Mouse (Mus musculus) heart, embryonic 14.5 days (tissue): ENCODE measurements around the gene Csrnp2. TPM values are rescaled to one million over a fixed set of nuclear protein-coding genes. Genes with fewer than 3 reads are reported as not detected.

Experiments
- ATAC-seq: fragments of 200-750 bp; cut with Nextera tagmentation; 2 replicates; pipeline ENCODE4 v1.8.0; 2017; ENCODE audit warnings: low read depth, moderate TSS enrichment; ENCODE audit not compliant: insufficient number of reproducible peaks, insufficient read depth, low FRiP score
- H3K27ac ChIP-seq, 2 experiments: fragments of 200-500 bp in 1 of 2; fragments of 300-500 bp in 1 of 2; sonication (generic) in 1 of 2; replicated peaks in 1 of 2; 2 replicates each; pipeline ENCODE4 v1.5.1; 2012 to 2014; ENCODE audit warnings: low read depth in 2 of 2, low read length in 2 of 2, control low read depth in 1 of 2, mild to moderate bottlenecking in 1 of 2, mixed read lengths in 1 of 2; ENCODE audit not compliant: control insufficient read depth in 1 of 2, insufficient read depth in 1 of 2
- H3K27me3 ChIP-seq: fragments of 300-500 bp; sonication (generic); 2 replicates; pipeline ENCODE4 v1.6.1; 2014; ENCODE audit warnings: mild to moderate bottlenecking, low read length, control low read depth; ENCODE audit not compliant: control insufficient read depth, insufficient read depth
- H3K36me3 ChIP-seq: fragments of 300-500 bp; sonication (generic); 2 replicates; pipeline ENCODE4 v1.6.1; 2014; ENCODE audit warnings: mild to moderate bottlenecking, control low read depth, low read length, mixed read lengths; ENCODE audit not compliant: control insufficient read depth, insufficient read depth
- H3K4me1 ChIP-seq, 2 experiments: fragments of 200-500 bp in 1 of 2; fragments of 300-500 bp in 1 of 2; sonication (generic) in 1 of 2; 2 replicates each; pipeline ENCODE4 v1.6.1; 2012 to 2014; ENCODE audit warnings: low read length in 2 of 2, control low read depth in 1 of 2, mixed read lengths in 1 of 2; ENCODE audit not compliant: control insufficient read depth in 2 of 2, insufficient read depth in 2 of 2
- H3K4me2 ChIP-seq: fragments of 300-500 bp; sonication (generic); 2 replicates; pipeline ENCODE4 v1.6.1; 2014; ENCODE audit warnings: mild to moderate bottlenecking, low read length
- H3K4me3 ChIP-seq, 2 experiments: fragments of 200-500 bp in 1 of 2; fragments of 300-500 bp in 1 of 2; sonication (generic) in 1 of 2; 2 replicates each; pipeline ENCODE4 v1.5.1; 2012 to 2014; ENCODE audit warnings: low read length in 2 of 2, mild to moderate bottlenecking in 2 of 2, control low read depth in 1 of 2, low read depth in 1 of 2, moderate library complexity in 1 of 2; ENCODE audit not compliant: control insufficient read depth in 1 of 2, insufficient read depth in 1 of 2
- H3K9ac ChIP-seq: fragments of 300-500 bp; sonication (generic); 2 replicates; pipeline ENCODE4 v1.6.1; 2014; ENCODE audit warnings: mild to moderate bottlenecking, low read length
- H3K9me3 ChIP-seq: fragments of 300-500 bp; sonication (generic); 2 replicates; pipeline ENCODE4 v1.6.1; 2016; ENCODE audit warnings: low read length, control low read depth; ENCODE audit not compliant: control insufficient read depth
- WGBS: fragments of 180-500 bp; shearing (Covaris S2); extraction: QIAGEN DNeasy Blood & Tissue Kit; methylation state at CpG from one replicate; pipeline ENCODE4 v1.1.7; 2014; 5-methylcytosine and 5-hydroxymethylcytosine counted together
- polyA plus RNA-seq: library from polyadenylated mRNA; unstranded; fragments of >200 nt; fragmentation: Nextera tagmentation; extraction: Ambion mirVana; gene quantifications from 2 replicates; pipeline ENCODE4 v1.2.1, GENCODE M21; 2014

Gene Csrnp2
- polyA plus RNA-seq, 1 experiment from 2014 or later, result 8.1 TPM

GRCm38 (mm10) chr15:100433234-100433633, 62.1 kb downstream of the Csrnp2 start:
- H3K4me3 ChIP-seq, result no peak overlapping the region
- no peak overlapping the region for H3K27ac ChIP-seq
- WGBS, result 57% methylated on average over 4 of the region's 4 CpGs
- H3K4me1 ChIP-seq, result peaks cover 4 to 7% of the 10 kb centered on the region in 2 experiments
- no peaks in the 10 kb centered on the region for H3K27me3 ChIP-seq
- H3K4me2 ChIP-seq, result no peak overlapping the region
- H3K9me3 ChIP-seq, result no peaks in the 10 kb centered on the region
- ATAC-seq, result no peak
- no peak overlapping the region for H3K9ac ChIP-seq
- H3K36me3 ChIP-seq, result no peaks in the 10 kb centered on the region

DNA sequence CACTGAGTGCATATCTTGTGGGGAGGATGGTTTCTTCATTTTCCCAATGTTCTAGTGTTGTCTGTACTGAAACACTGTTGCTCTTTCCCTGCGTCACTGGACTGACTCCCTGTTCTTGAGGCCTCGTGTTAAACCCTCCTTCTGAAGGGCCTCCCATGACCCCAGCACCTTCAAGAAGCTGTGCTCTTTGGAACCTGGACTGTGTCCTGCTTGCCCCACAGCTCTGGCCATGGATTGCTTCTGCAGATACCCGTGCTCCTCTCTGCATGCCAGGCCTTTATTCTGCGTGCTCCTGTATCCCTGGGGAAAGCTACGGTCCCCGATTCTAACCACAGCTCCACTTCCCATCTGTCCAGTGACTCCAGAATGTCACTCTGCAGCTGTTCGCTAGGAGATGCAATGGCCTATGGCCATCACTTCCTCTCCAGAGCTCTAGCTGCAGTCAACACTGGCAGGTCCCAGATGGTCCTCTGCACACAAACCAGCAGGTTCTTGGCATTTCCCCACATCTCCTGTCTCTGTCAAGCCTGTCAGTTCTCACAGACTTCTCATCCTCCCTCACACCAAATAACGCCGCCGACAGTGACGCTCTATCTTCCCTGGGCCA, 65.2 kb downstream of the Csrnp2 start:
- H3K9ac ChIP-seq, result no peak overlapping the region
- H3K9me3 ChIP-seq, result no peaks in the 10 kb centered on the region
- no peak for ATAC-seq
- H3K27ac ChIP-seq, result no peak overlapping the region
- 72% methylated on average over 11 of the region's 11 CpGs for WGBS
- no peaks in the 10 kb centered on the region for H3K36me3 ChIP-seq
- peaks cover 11% of the 10 kb centered on the region; the same call in 1 of the 2 replicates for H3K27me3 ChIP-seq
- H3K4me2 ChIP-seq, result no peak overlapping the region
- no peak overlapping the region for H3K4me3 ChIP-seq
- peaks cover 2 to 3% of the 10 kb centered on the region in 2 experiments; a peak in 2 of 4 replicates for H3K4me1 ChIP-seq

Other genes starting within 250 kb of the Csrnp2 start
- not detected in 2 replicates for gene Tmprss12, start 214.7 kb downstream of the Csrnp2 start, polyA plus RNA-seq
- 2.2 and 3.8 TPM in 2 replicates for gene Mettl7a1, start 191.3 kb downstream of the Csrnp2 start, polyA plus RNA-seq
- not detected in 2 replicates for gene Mettl7a3, start 160.6 kb downstream of the Csrnp2 start, polyA plus RNA-seq
- not detected in 2 replicates for gene Methig1, start 142.3 kb downstream of the Csrnp2 start, polyA plus RNA-seq
- not detected in 2 replicates for gene Mettl7a2, start 142.3 kb downstream of the Csrnp2 start, polyA plus RNA-seq
- gene Higd1c, start 130.9 kb downstream of the Csrnp2 start, polyA plus RNA-seq, result not detected in 2 replicates
- not detected in 2 replicates for gene Gm5475, start 73.3 kb downstream of the Csrnp2 start, polyA plus RNA-seq
- gene Slc11a2, start 70.4 kb downstream of the Csrnp2 start, polyA plus RNA-seq, result 12.7 and 14.1 TPM in 2 replicates
- 12.8 and 13.6 TPM in 2 replicates for gene Letmd1, start 26.5 kb downstream of the Csrnp2 start, polyA plus RNA-seq
- 17.1 and 19.9 TPM in 2 replicates for gene Tfcp2, start 56.5 kb upstream of the Csrnp2 start, polyA plus RNA-seq
- 7.1 and 8.2 TPM in 2 replicates for gene Pou6f1, start 104.5 kb upstream of the Csrnp2 start, polyA plus RNA-seq
- 253 and 254 TPM in 2 replicates for gene Dazap2, start 119.9 kb upstream of the Csrnp2 start, polyA plus RNA-seq
- gene Smagp, start 141.5 kb upstream of the Csrnp2 start, polyA plus RNA-seq, result 14.5 and 18.7 TPM in 2 replicates
- gene Bin2, start 174.1 kb upstream of the Csrnp2 start, polyA plus RNA-seq, result 1.9 and 2.8 TPM in 2 replicates
- 1.1 and 2.0 TPM in 2 replicates for gene Cela1, start 192.4 kb upstream of the Csrnp2 start, polyA plus RNA-seq
- 0.08 and 0.12 TPM in 2 replicates for gene Galnt6, start 233.9 kb upstream of the Csrnp2 start, polyA plus RNA-seq